Mouse (Mus musculus): ENCODE results near the gene Camkv. TPM values are rescaled to one million over a fixed set of nuclear protein-coding genes. Genes with fewer than 3 reads are reported as not detected.

Gene Camkv
- total RNA-seq, 2 experiments from 2014 or later = 0.26 to 0.34 TPM

GRCm38 (mm10) chr9:107986376-107986775, 50.9 kb downstream of the Camkv start:
- DNase-seq (ENCODE audit: low spot score) = peak; percentile 87

GRCm38 (mm10) chr9:107987950-107988349, 52.5 kb downstream of the Camkv start:
- DNase-seq (ENCODE audit: low spot score) = no peak

GRCm38 (mm10) chr9:107992197-107992596, 56.7 kb downstream of the Camkv start, which contains the start of gene Cdhr4:
Gene Cdhr4, plus strand, starts transcription at chr9:107992497.
- DNase-seq (ENCODE audit: low spot score) = no peak

GRCm38 (mm10) chr9:107993013-107993412, 57.5 kb downstream of the Camkv start:
- DNase-seq (ENCODE audit: low spot score) = no peak

- DNase-seq (ENCODE audit: low spot score) = no peak
These were observed 59.0 kb downstream of the Camkv start for GRCm38 (mm10) chr9:107994464-107994863.

GRCm38 (mm10) chr9:107995513-107995912, 60.0 kb downstream of the Camkv start:
- no peak for DNase-seq (ENCODE audit: low spot score)

GRCm38 (mm10) chr9:107996049-107996448, 60.6 kb downstream of the Camkv start, which contains the start of gene Gm20662:
Gene Gm20662, plus strand, starts transcription at chr9:107996349.
- no peak for DNase-seq (ENCODE audit: low spot score)

Other genes with a start within 250 kb of the Camkv start
- 1 to 10 TPM; 6.2 to 6.8 TPM for gene Sema3f, start 225.2 kb upstream of the Camkv start, total RNA-seq (2021)
- 10 to 100 TPM; 34.3 to 40.5 TPM for gene Rbm5, start 164.7 kb upstream of the Camkv start, total RNA-seq (2021)
- 10 to 100 TPM; 16.6 to 18.3 TPM for gene Rbm6, start 62.4 kb upstream of the Camkv start, total RNA-seq (2021)
- gene Mon1a, start 47.5 kb upstream of the Camkv start, total RNA-seq (2021) = 10 to 100 TPM; 10.8 to 11.1 TPM
- gene Mst1r, start 28.8 kb upstream of the Camkv start, total RNA-seq (2021) = under 1 TPM; 0.39 to 0.52 TPM
- gene Actl11, start 7.2 kb upstream of the Camkv start, total RNA-seq (2021) = not detected
- gene Traip, start 14.5 kb downstream of the Camkv start, total RNA-seq (2021) = under 1 TPM; 0.27 to 0.62 TPM
- 1 to 10 TPM; 2.6 to 2.8 TPM for gene Uba7, start 39.8 kb downstream of the Camkv start, total RNA-seq (2021)
- not detected for gene Gm20661, start 47.4 kb downstream of the Camkv start, total RNA-seq (2021)
- 1 to 10 TPM; 1.5 to 3.0 TPM for gene Inka1, start 50.2 kb downstream of the Camkv start, total RNA-seq (2021)
- not detected for gene Cdhr4, start 56.8 kb downstream of the Camkv start, total RNA-seq (2021)
- gene Gm20662, start 60.7 kb downstream of the Camkv start, total RNA-seq (2021) = not detected
- gene Ip6k1, start 66.8 kb downstream of the Camkv start, total RNA-seq (2021) = 10 to 100 TPM; 17.6 to 22.8 TPM
- gene Gmppb, start 113.6 kb downstream of the Camkv start, total RNA-seq (2021) = 1 to 10 TPM; 4.0 to 4.4 TPM
- gene Amigo3, start 117.5 kb downstream of the Camkv start, total RNA-seq (2021) = 1 to 10 TPM; 1.8 to 2.0 TPM
- not detected for gene Mst1, start 144.8 kb downstream of the Camkv start, total RNA-seq (2021)
- gene Rnf123, start 147.7 kb downstream of the Camkv start, total RNA-seq (2021) = 100 to 1,000 TPM; 134 to 139 TPM
- gene Apeh, start 158.9 kb downstream of the Camkv start, total RNA-seq (2021) = 10 to 100 TPM; 25.7 to 27.8 TPM

Data from gastrocnemius, adult 18-20 months (tissue).